Mouse (Mus musculus): ENCODE data around the gene Ces2e. TPM values are rescaled to one million over a fixed set of nuclear protein-coding genes. Genes with fewer than 3 reads are reported as not detected.
"Not testable (repeated sequence)": the region's sequence is repeated elsewhere in the genome, so short reads cannot be mapped to it uniquely, and the experiment has no call there.

The Ces2e gene
- 63.9 and 95.6 TPM in 2 replicates for polyA plus RNA-seq (2015; fragmentation: Nextera tagmentation; extraction: Ambion mirVana)

DNA sequence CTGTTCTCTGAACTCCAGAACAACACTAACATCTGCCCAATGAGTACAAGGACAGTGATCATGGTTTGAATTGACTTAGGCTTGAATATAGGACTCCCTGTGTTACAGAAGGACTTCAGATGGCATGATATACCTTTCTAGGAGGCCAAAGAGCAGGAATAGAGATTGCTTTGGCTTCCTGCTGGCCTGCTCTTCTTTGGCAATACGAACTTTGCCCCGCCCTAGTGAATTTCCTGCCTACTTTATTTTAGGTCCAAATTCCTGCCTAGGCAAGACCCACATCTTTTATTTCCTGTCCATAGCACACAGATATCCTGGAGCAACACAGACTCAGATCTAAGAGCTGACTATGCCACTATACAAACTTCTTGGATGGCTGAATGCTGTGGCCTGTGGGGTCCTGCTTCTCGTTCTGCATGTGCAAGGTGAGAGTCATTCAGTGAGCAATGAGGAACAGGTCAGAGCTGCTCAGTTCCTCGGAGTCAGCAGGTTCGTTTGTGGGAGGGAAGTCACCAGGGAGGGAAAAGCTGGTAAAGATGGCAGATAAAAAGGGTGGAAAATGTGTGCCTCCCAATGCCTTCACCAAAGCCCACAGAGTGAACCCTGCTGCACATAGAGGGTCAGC is at the start of gene Ces2e:
Gene Ces2e (plus strand): TSS at position 289 of the 625 bp plus-strand sequence.
- 53% methylated on average over 5 of the region's 5 CpGs for WGBS
- Histone ChIP-seq H3K4me2 (ENCODE audit: low read depth, low read length) (peak within 1 kb of the TSS; percentile 32), H3K4me1 (ENCODE audit: control insufficient read depth, insufficient read depth, low read length) (0 out of 2 replicates have a peak, but pooled peaks cover 3% of the 10 kb centered on the region), H3K9ac (ENCODE audit: low read depth, low read length) (no peak within 1 kb of the TSS), H3K36me3 (ENCODE audit: control insufficient read depth, insufficient read depth, low read length) (no peaks in the 10 kb centered on the region), H3K27ac (ENCODE audit: low read length) (peak within 1 kb of the TSS; percentile 75), H3K27me3 (replicated peaks; ENCODE audit: control insufficient read depth, insufficient read depth, low read length) (no peaks in the 10 kb centered on the region; the same call in 1 of the 2 replicates), H3K4me3 (ENCODE audit: low read length) (peak within 1 kb of the TSS; percentile 18), H3K9me3 (ENCODE audit: control insufficient read depth, low read length) (no peaks in the 10 kb centered on the region)
- peak; percentile 87 for ATAC-seq

DNA sequence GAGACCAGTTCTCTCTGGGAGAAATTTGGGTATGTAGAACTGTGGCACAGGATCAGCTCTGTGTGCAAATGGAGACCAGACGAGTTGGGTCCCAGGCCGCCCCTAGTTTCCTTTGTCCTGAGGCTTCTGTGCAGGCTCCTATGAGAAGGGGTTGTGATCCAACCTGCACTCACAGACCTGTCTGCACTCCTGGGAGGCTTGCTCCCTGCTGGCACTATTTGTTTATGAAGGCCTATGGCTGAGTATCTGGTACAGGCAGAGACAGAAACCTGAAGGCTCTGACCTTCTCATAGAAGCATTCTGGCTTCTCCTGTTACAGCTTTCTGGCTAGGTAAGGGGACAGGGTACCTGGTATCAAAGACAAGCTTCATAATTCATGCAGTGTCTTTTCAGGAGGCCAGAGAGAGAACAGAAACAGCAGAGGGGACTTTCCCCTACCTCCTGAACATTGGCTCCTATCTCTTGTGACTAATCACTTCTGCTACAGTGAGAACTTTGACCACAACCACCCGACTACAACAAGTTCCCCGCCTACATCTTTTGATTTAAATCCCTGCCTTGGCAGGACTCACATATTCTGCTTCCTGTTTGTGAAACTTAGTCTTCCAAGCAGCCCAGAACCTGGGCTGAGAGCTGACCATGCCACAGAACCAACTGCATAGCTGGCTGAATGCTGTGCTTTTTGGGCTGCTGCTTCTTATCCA is 39.7 kb upstream of the Ces2e start:
- not testable (repeated sequence) for H3K9me3 ChIP-seq (ENCODE audit: control insufficient read depth, low read length); H3K4me3 ChIP-seq (ENCODE audit: low read length)

GRCm38 (mm10) chr8:104901746-104902145 is 24.3 kb upstream of the Ces2e start:
- Histone ChIP-seq H3K9me3 (ENCODE audit: control insufficient read depth, low read length) (no peaks in the 10 kb centered on the region), H3K4me1 (ENCODE audit: control insufficient read depth, insufficient read depth, low read length) (no peaks in the 10 kb centered on the region), H3K27ac (ENCODE audit: low read length) (no peak overlapping the region), H3K4me3 (ENCODE audit: low read length) (no peak overlapping the region), H3K9ac (ENCODE audit: low read depth, low read length) (no peak overlapping the region), H3K4me2 (ENCODE audit: low read depth, low read length) (no peak overlapping the region), H3K27me3 (replicated peaks; ENCODE audit: control insufficient read depth, insufficient read depth, low read length) (no peaks in the 10 kb centered on the region), H3K36me3 (ENCODE audit: control insufficient read depth, insufficient read depth, low read length) (no peaks in the 10 kb centered on the region)
- no peak for ATAC-seq
- 82% methylated on average over 2 of the region's 2 CpGs for WGBS

More for the DNA sequence above, 39.7 kb upstream of the Ces2e start:
- no CpG with 5 or more reads among the region's 4 CpGs for WGBS
- H3K4me1 ChIP-seq (ENCODE audit: control insufficient read depth, insufficient read depth, low read length); H3K36me3 ChIP-seq (ENCODE audit: control insufficient read depth, insufficient read depth, low read length); H3K27ac ChIP-seq (ENCODE audit: low read length); H3K9ac ChIP-seq (ENCODE audit: low read depth, low read length); H3K27me3 ChIP-seq (replicated peaks; ENCODE audit: control insufficient read depth, insufficient read depth, low read length); H3K4me2 ChIP-seq (ENCODE audit: low read depth, low read length): not testable (repeated sequence)
- ATAC-seq = peak; percentile 98

DNA sequence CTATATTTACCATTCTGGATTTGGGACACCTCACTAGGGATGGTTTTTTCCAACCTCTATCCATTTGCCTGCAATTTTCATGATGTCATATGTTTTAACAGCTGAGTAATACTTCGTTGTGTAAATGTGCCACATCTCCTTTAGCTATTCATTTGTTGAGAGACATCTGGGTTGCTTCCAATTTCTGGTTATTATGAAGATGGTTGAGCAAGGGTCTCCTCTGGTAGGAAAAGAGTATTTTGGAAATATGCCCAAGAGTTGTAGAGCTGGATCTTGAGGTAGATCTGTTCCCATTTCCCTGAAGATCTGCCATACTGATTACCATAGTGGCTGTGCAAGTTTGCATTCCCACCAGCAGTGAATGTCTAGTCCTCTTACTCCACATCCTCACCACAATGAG is 18.9 kb upstream of the Ces2e start:
- H3K36me3 ChIP-seq (ENCODE audit: control insufficient read depth, insufficient read depth, low read length) = no peaks in the 10 kb centered on the region
- H3K4me3 ChIP-seq (ENCODE audit: low read length) = no peak overlapping the region
- no peak overlapping the region for H3K27ac ChIP-seq (ENCODE audit: low read length)
- WGBS = 59% methylated on average over 1 of the region's 1 CpGs
- H3K9me3 ChIP-seq (ENCODE audit: control insufficient read depth, low read length) = no peaks in the 10 kb centered on the region
- H3K9ac ChIP-seq (ENCODE audit: low read depth, low read length) = no peak overlapping the region
- no peak for ATAC-seq
- H3K4me1 ChIP-seq (ENCODE audit: control insufficient read depth, insufficient read depth, low read length) = no peaks in the 10 kb centered on the region
- H3K4me2 ChIP-seq (ENCODE audit: low read depth, low read length) = no peak overlapping the region
- H3K27me3 ChIP-seq (replicated peaks; ENCODE audit: control insufficient read depth, insufficient read depth, low read length) = no peaks in the 10 kb centered on the region

GRCm38 (mm10) chr8:104909021-104909420 is 17.0 kb upstream of the Ces2e start:
- not testable (repeated sequence) for H3K27me3 ChIP-seq (replicated peaks; ENCODE audit: control insufficient read depth, insufficient read depth, low read length); H3K4me1 ChIP-seq (ENCODE audit: control insufficient read depth, insufficient read depth, low read length); ATAC-seq; H3K9me3 ChIP-seq (ENCODE audit: control insufficient read depth, low read length); H3K36me3 ChIP-seq (ENCODE audit: control insufficient read depth, insufficient read depth, low read length); H3K27ac ChIP-seq (ENCODE audit: low read length); H3K9ac ChIP-seq (ENCODE audit: low read depth, low read length); H3K4me3 ChIP-seq (ENCODE audit: low read length); H3K4me2 ChIP-seq (ENCODE audit: low read depth, low read length)
- WGBS = 84% methylated on average over 1 of the region's 1 CpGs

- not testable (repeated sequence) for H3K27me3 ChIP-seq (replicated peaks; ENCODE audit: control insufficient read depth, insufficient read depth, low read length)
These were observed 16.4 kb upstream of the Ces2e start for GRCm38 (mm10) chr8:104909651-104910050.

GRCm38 (mm10) chr8:104927301-104927700 is 1.2 kb downstream of the Ces2e start:
- peak overlapping the region; percentile 75; the same call in 1 of the 2 replicates for H3K27ac ChIP-seq (ENCODE audit: low read length)
- WGBS = 77% methylated on average over 3 of the region's 3 CpGs
- peak; percentile 72 for ATAC-seq

More at GRCm38 (mm10) chr8:104909651-104910050, 16.4 kb upstream of the Ces2e start:
- H3K4me1 ChIP-seq (ENCODE audit: control insufficient read depth, insufficient read depth, low read length); ATAC-seq; H3K27ac ChIP-seq (ENCODE audit: low read length); H3K4me2 ChIP-seq (ENCODE audit: low read depth, low read length); H3K9me3 ChIP-seq (ENCODE audit: control insufficient read depth, low read length); H3K9ac ChIP-seq (ENCODE audit: low read depth, low read length); H3K36me3 ChIP-seq (ENCODE audit: control insufficient read depth, insufficient read depth, low read length); H3K4me3 ChIP-seq (ENCODE audit: low read length): not testable (repeated sequence)
- 91% methylated on average over 10 of the region's 10 CpGs for WGBS

GRCm38 (mm10) chr8:104944665-104945064 is 18.6 kb downstream of the Ces2e start:
- no peaks in the 10 kb centered on the region for H3K4me1 ChIP-seq (ENCODE audit: control insufficient read depth, insufficient read depth, low read length)
- ATAC-seq = no peak
- no peaks in the 10 kb centered on the region for H3K36me3 ChIP-seq (ENCODE audit: control insufficient read depth, insufficient read depth, low read length)
- no peaks in the 10 kb centered on the region for H3K9me3 ChIP-seq (ENCODE audit: control insufficient read depth, low read length)
- H3K4me2 ChIP-seq (ENCODE audit: low read depth, low read length) = no peak overlapping the region
- WGBS = 71% methylated on average over 2 of the region's 2 CpGs
- no peaks in the 10 kb centered on the region for H3K27me3 ChIP-seq (replicated peaks; ENCODE audit: control insufficient read depth, insufficient read depth, low read length)
- H3K9ac ChIP-seq (ENCODE audit: low read depth, low read length) = no peak overlapping the region
- no peak overlapping the region for H3K4me3 ChIP-seq (ENCODE audit: low read length)
- no peak overlapping the region for H3K27ac ChIP-seq (ENCODE audit: low read length)

More at GRCm38 (mm10) chr8:104927301-104927700, 1.2 kb downstream of the Ces2e start:
- H3K27me3 ChIP-seq (replicated peaks; ENCODE audit: control insufficient read depth, insufficient read depth, low read length) = no peaks in the 10 kb centered on the region; the same call in 1 of the 2 replicates
- H3K4me3 ChIP-seq (ENCODE audit: low read length) = no peak overlapping the region
- 0 out of 2 replicates have a peak, but pooled peaks cover 3% of the 10 kb centered on the region for H3K4me1 ChIP-seq (ENCODE audit: control insufficient read depth, insufficient read depth, low read length)
- no peaks in the 10 kb centered on the region for H3K36me3 ChIP-seq (ENCODE audit: control insufficient read depth, insufficient read depth, low read length)
- peak overlapping the region; percentile 32; the same call in 1 of the 2 replicates for H3K4me2 ChIP-seq (ENCODE audit: low read depth, low read length)
- no peaks in the 10 kb centered on the region for H3K9me3 ChIP-seq (ENCODE audit: control insufficient read depth, low read length)
- no peak overlapping the region for H3K9ac ChIP-seq (ENCODE audit: low read depth, low read length)

- H3K27ac ChIP-seq (ENCODE audit: low read length) = no peak within 1 kb of the TSS
- H3K27me3 ChIP-seq (replicated peaks; ENCODE audit: control insufficient read depth, insufficient read depth, low read length) = no peaks in the 10 kb centered on the region
- WGBS = 71% methylated on average over 4 of the region's 4 CpGs
- no peaks in the 10 kb centered on the region for H3K4me1 ChIP-seq (ENCODE audit: control insufficient read depth, insufficient read depth, low read length)
- H3K4me2 ChIP-seq (ENCODE audit: low read depth, low read length) = no peak within 1 kb of the TSS
- no peak for ATAC-seq
- no peak within 1 kb of the TSS for H3K9ac ChIP-seq (ENCODE audit: low read depth, low read length)
- H3K36me3 ChIP-seq (ENCODE audit: control insufficient read depth, insufficient read depth, low read length) = no peaks in the 10 kb centered on the region
- no peaks in the 10 kb centered on the region for H3K9me3 ChIP-seq (ENCODE audit: control insufficient read depth, low read length)
- no peak within 1 kb of the TSS for H3K4me3 ChIP-seq (ENCODE audit: low read length)
These were observed 21.0 kb downstream of the Ces2e start, which contains the start of gene Ces2f for GRCm38 (mm10) chr8:104947056-104947455. Gene Ces2f, plus strand, starts transcription at chr8:104947356.
